Mouse (Mus musculus) gastrocnemius, postnatal 4 days (tissue): ENCODE data around the gene Cdpf1. TPM values are rescaled to one million over a fixed set of nuclear protein-coding genes. Genes with fewer than 3 reads are reported as not detected.

Experiments
- DNase-seq, 2 experiments: peaks; one replicate each; pipeline ENCODE4 v3.0.0; 2021 to 2022; ENCODE audit warnings: low spot score in 2 of 2, mixed read lengths in 2 of 2
- total RNA-seq, 2 experiments: library from RNA; stranded (reverse); gene quantifications; 2 replicates each; pipeline ENCODE4 v1.2.3; 2021

Gene Cdpf1
- total RNA-seq, 2 experiments from 2014 or later = 27.1 to 31.0 TPM

DNA sequence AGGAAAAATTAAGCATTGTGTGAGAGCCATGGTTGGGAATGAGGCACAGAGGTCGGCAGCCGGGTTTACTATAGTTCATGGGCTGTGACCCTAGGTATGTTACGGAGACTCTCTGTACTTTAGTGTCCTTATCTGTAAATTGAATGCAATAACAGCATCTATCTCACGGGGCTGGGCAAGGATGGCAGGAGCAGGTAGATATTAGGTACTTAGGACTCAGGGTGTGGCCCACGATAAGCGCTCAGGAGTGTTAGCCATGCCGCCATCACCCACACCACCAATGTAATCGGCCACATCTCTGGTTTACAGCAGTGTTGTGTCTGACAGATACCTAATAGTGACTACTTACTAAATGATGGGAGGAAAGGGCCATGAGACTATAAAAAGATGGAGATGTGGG lies 42.5 kb downstream of the Cdpf1 start:
- DNase-seq = no peak

- no peak for DNase-seq
Measured at GRCm38 (mm10) chr15:85766677-85767076, 44.8 kb downstream of the Cdpf1 start.

DNA sequence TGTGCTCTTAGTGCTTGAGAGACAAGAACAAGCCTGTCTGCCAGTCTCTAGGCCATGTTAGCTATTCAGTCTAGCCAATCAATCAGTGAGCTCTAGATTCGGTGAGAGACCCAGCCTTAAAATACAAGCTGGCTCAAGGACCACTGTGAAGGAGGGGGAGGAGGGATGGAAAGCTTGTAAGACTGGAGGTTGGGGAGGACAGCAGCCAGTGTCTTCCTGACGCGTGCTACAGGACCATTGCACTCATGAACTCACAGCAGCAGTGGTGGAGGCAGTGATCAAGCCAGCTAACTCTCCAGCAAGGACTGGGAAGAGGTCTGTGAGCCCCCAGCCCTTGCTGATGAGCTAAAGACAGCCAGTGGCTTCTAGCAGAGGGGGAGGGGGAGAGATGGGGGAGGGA lies 46.5 kb downstream of the Cdpf1 start:
- DNase-seq = no peak

GRCm38 (mm10) chr15:85762761-85763160 lies 48.7 kb downstream of the Cdpf1 start:
- no peak for DNase-seq

DNA sequence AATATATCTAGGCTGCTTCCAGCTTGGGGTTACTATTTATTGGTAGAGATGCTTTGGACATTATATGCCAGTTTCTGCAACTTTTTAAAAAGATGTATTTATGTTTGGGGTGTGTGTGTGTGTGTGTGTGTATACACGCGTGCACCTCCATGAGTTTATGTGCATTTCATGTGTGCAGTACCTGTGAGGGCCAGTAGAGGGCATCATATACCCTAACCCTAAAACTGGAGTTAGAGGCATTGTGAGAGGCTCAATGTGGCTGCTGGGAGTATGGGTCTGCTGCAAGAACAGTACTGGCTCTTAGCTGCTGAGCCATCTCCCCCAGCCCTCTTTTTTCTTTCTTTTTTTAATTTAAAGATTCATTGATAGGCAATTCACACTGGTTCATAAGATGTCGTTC lies 53.7 kb downstream of the Cdpf1 start:
- no peak for DNase-seq

Other genes with a start within 250 kb of the Cdpf1 start
- gene Wnt7b, start 229.2 kb downstream of the Cdpf1 start, total RNA-seq = under 1 TPM in 1 of 2 experiments, not detected in 1; 0.10 TPM
- gene Ppara, start 76.7 kb downstream of the Cdpf1 start, total RNA-seq = 1 to 10 TPM; 6.9 to 9.3 TPM
- gene Pkdrej, start 10.0 kb upstream of the Cdpf1 start, total RNA-seq = under 1 TPM; 0.34 to 0.39 TPM
- 1 to 10 TPM; 4.2 to 6.2 TPM for gene Ttc38, start 20.6 kb upstream of the Cdpf1 start, total RNA-seq
- 1 to 10 TPM; 4.8 to 5.6 TPM for gene Gtse1, start 48.0 kb upstream of the Cdpf1 start, total RNA-seq
- 10 to 100 TPM; 27.7 to 34.3 TPM for gene Trmu, start 67.6 kb upstream of the Cdpf1 start, total RNA-seq
- gene Celsr1, start 222.1 kb upstream of the Cdpf1 start, total RNA-seq = 1 to 10 TPM; 1.6 to 1.7 TPM
- gene Gramd4, start 246.0 kb upstream of the Cdpf1 start, total RNA-seq = 10 to 100 TPM; 11.0 to 12.3 TPM